Mouse (Mus musculus) spleen, adult 2 months (tissue): ENCODE measurements around the gene Surf4. TPM values are rescaled to one million over a fixed set of nuclear protein-coding genes. Genes with fewer than 3 reads are reported as not detected.

Experiments
- DNase-seq, 2 experiments: peaks; one replicate each; pipeline versions ENCODE4 v3.0.0 to v3.0.0-alpha.2; 2012 to 2021; ENCODE audit warnings: low spot score in 2 of 2, low read depth in 1 of 2
- H3K27ac ChIP-seq: fragments of 200-500 bp; 2 replicates; pipeline ENCODE4 v1.5.1; 2012; ENCODE audit warnings: low read length, inconsistent platforms; ENCODE audit not compliant: insufficient read depth
- H3K27me3 ChIP-seq: fragments of 200-500 bp; 2 replicates; pipeline ENCODE4 v1.6.1; 2012; ENCODE audit warnings: mild to moderate bottlenecking, moderate library complexity, low read length, inconsistent platforms; ENCODE audit not compliant: control insufficient read depth, insufficient read depth
- H3K36me3 ChIP-seq: fragments of 200-500 bp; 2 replicates; pipeline ENCODE4 v1.6.1; 2012; ENCODE audit warnings: mild to moderate bottlenecking, low read length, inconsistent platforms; ENCODE audit not compliant: control insufficient read depth, insufficient read depth
- H3K4me1 ChIP-seq: fragments of 200-500 bp; 2 replicates; pipeline ENCODE4 v1.6.1; 2011; ENCODE audit warnings: inconsistent platforms; ENCODE audit not compliant: control insufficient read depth, insufficient read depth, insufficient read length
- H3K4me3 ChIP-seq: fragments of 200-500 bp; 2 replicates; pipeline ENCODE4 v1.5.1; 2011; ENCODE audit warnings: mild to moderate bottlenecking, inconsistent platforms; ENCODE audit not compliant: insufficient read depth, insufficient read length; ENCODE audit errors: extremely low read depth
- CTCF ChIP-seq: fragments of 200-500 bp; IDR thresholded peaks from 2 replicates; pipeline ENCODE4 v1.5.1; 2011; ENCODE audit warnings: mild to moderate bottlenecking, inconsistent platforms; ENCODE audit not compliant: insufficient read depth, insufficient read length, insufficient replicate concordance; ENCODE audit errors: extremely low read depth
- POLR2A ChIP-seq: fragments of 200-500 bp; IDR thresholded peaks from 2 replicates; pipeline ENCODE4 v1.6.1; 2011; ENCODE audit warnings: low read depth, low read length, inconsistent platforms
- WGBS: fragments of 180-500 bp; shearing (Covaris S2); methylation state at CpG from one replicate; pipeline ENCODE4 v1.1.7; 2018; 5-methylcytosine and 5-hydroxymethylcytosine counted together
- polyA plus RNA-seq: library from polyadenylated mRNA; depleted of rRNA; stranded (reverse); fragments of >200 nt; gene quantifications from 2 replicates; pipeline ENCODE4 v1.2.3, GENCODE M21; 2012

The Surf4 gene
- polyA plus RNA-seq, 1 experiment = 141 TPM

DNA sequence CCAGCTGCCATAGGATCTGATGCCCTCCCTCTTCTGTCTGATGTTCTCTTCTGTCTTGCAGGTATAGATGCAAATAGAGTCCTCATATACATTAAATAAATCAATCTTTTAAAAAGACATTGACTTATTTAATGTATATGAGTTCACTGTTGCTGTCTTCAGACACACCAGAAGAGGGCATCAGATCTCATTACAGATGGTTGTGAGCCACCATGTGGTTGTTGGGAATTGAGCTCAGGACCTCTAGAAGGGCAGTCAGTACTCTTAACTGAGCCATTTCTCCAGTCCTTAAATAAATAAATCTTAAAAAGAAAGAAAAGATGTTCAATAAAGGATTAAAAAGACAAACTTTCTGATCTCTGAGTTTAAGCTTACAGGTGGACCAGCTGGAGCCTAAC is 24.3 kb downstream of the Surf4 start:
- Histone ChIP-seq H3K36me3 (peaks cover 21% of the 10 kb centered on the region), H3K27me3 (no peaks in the 10 kb centered on the region), H3K4me3 (no peak overlapping the region; the same call in 1 of the 2 replicates)

DNA sequence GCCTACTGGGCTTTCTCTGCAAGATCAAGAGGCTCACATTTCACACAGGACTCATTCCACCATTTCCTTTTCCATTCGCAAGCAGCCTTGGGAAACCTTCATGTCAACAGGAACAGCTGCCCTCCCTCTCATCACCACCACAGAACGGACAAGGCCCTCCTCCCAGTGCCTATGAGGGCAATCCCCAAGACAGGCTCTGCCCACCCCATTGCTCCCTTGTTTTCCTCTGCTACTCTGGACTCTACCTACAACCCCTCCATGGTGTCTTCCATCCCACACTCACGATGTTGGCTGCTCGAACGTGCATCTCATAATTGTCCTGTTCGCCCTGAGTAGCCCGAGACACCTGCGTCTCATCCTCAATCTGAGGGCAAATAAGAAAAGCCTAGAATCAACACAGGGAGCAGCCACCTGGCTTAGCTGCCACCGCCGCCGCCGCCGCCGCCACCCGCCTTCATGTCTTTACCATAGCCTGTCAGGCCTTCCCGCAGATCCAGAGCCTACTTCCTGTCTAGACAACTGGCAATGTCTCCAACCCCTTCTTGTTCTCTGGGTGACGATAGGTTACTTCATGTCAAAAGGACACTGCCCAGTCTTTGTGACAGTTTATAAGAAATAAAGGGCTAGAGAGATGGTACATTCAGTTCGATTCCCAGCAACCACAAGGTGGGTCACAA is 24.9 kb downstream of the Surf4 start:
- WGBS = 82% methylated on average over 18 of the region's 18 CpGs
- H3K36me3 ChIP-seq = peaks cover 20% of the 10 kb centered on the region
- no peak overlapping the region for H3K27ac ChIP-seq
- H3K4me1 ChIP-seq = peaks cover 5% of the 10 kb centered on the region; the same call in 1 of the 2 replicates
- no peak for DNase-seq
- H3K4me3 ChIP-seq = no peak overlapping the region; the same call in 1 of the 2 replicates
- no peak for TF ChIP-seq POLR2A
- no peak for TF ChIP-seq CTCF
- H3K27me3 ChIP-seq = no peaks in the 10 kb centered on the region

More for the DNA sequence above, 24.3 kb downstream of the Surf4 start:
- H3K4me1 ChIP-seq = peaks cover 4% of the 10 kb centered on the region; the same call in 1 of the 2 replicates
- TF ChIP-seq POLR2A (no peak), CTCF (no peak)
- H3K27ac ChIP-seq = no peak overlapping the region
- DNase-seq = no peak

DNA sequence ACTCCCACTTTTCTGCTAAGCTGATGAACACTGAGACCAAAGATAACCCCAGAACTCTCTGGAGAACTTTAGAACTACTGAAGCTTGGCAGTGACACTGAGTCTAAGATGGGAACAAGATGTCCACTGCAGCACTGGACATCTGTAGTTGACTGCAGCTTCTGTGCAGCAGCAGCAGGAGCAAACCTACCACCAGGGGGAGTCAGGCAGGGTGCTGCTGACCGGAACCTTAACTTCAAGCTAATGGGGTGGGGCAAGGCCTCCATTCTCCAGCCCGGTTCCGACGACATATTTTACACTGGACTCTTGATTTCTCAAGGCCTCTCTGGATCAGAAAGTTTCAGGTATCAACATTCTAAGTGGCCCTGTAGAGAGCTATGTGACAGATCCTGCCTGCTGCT is 26.6 kb downstream of the Surf4 start:
- WGBS = 50% methylated on average over 4 of the region's 4 CpGs
- peak in 1 of 2 experiments; percentile 39 for DNase-seq
- H3K36me3 ChIP-seq = peaks cover 10% of the 10 kb centered on the region
- no peak overlapping the region for H3K4me3 ChIP-seq
- H3K27ac ChIP-seq = no peak overlapping the region
- H3K27me3 ChIP-seq = no peaks in the 10 kb centered on the region
- peaks cover 9% of the 10 kb centered on the region; the same call in 1 of the 2 replicates for H3K4me1 ChIP-seq
- TF ChIP-seq POLR2A (no peak), CTCF (peak; percentile 74; the same call in 1 of the 2 replicates)

DNA sequence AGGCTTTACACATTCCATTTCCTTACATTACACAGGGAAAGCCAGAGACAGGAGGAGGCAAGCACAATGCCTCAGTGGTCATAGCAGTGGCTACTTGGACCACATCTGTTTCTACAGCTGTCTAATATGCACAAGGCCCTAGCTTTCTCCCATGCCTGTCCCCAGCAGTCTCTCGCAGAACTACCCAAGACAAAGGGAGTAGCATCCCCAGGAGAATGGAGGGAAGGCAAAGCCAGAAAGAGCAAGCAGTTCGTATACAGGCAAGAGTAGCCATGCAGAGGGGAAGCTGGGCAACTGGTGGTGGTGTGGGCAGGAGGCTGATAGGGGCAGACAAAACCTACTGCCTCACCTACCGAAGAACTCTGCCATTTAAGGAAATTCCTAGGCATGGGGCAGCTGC is 27.3 kb downstream of the Surf4 start:
- H3K4me3 ChIP-seq = no peak overlapping the region
- peaks cover 5% of the 10 kb centered on the region; the same call in 1 of the 2 replicates for H3K36me3 ChIP-seq
- peaks cover 5% of the 10 kb centered on the region; the same call in 1 of the 2 replicates for H3K4me1 ChIP-seq
- no peak overlapping the region for H3K27ac ChIP-seq
- H3K27me3 ChIP-seq = no peaks in the 10 kb centered on the region
- no peak for DNase-seq
- TF ChIP-seq POLR2A (no peak), CTCF (no peak)
- 93% methylated on average over 3 of the region's 3 CpGs for WGBS

DNA sequence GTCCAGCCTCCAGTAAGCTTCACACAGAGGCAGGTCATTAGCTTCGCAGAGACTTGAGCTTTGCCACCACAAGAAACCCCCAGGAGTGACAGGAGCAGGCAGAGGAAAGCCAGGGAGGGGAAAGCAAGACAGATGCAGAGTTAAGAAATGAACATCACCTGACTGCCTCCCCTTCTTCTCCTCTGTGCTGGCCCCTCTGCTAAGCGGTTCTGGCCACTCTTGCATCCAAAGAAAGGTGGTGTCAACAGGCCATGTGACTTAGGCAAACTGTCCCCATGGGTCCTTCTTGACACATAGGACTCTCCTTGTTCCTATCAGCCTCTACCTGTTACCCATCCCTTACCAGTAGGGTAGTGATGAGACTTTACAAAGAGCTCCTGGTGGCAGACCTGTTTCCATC is 27.8 kb downstream of the Surf4 start:
- no peak overlapping the region for H3K27ac ChIP-seq
- TF ChIP-seq POLR2A (no peak), CTCF (no peak)
- no peaks in the 10 kb centered on the region for H3K27me3 ChIP-seq
- H3K36me3 ChIP-seq = peaks cover 4% of the 10 kb centered on the region; the same call in 1 of the 2 replicates
- DNase-seq = no peak
- WGBS = 87% methylated on average over 2 of the region's 2 CpGs
- no peak overlapping the region for H3K4me3 ChIP-seq
- H3K4me1 ChIP-seq = peaks cover 7% of the 10 kb centered on the region; the same call in 1 of the 2 replicates

DNA sequence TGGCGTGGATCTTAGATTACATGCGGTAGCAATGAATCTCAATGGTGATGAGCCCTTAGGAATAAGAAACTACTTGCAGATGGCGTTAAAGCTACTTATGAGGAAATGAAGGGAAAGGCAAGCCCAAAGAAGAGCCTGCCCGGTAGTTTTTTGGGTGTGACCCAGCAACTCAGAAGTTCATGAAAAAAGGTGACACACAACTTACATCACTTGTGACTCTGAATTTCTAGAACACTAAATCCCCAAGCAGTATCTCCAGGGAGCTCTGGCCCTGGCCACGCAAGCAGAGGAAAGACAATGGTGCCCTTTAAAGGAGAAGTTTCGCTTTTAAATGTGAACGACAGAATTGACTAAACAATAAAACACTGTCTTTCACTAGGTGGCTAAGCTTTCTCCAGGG is 30.4 kb downstream of the Surf4 start:
- Histone ChIP-seq H3K4me3 (peak overlapping the region; percentile 75), H3K4me1 (peaks cover 7% of the 10 kb centered on the region; the same call in 1 of the 2 replicates), H3K27me3 (no peaks in the 10 kb centered on the region), H3K27ac (peak overlapping the region; percentile 74), H3K36me3 (peaks cover 15% of the 10 kb centered on the region)
- 7% methylated on average over 7 of the region's 7 CpGs for WGBS
- no peak for DNase-seq
- TF ChIP-seq CTCF = no peak
- no peak for TF ChIP-seq POLR2A
